Mouse (Mus musculus): ENCODE results near the gene Ddx19b. TPM values are rescaled to one million over a fixed set of nuclear protein-coding genes. Genes with fewer than 3 reads are reported as not detected.

The Ddx19b gene
- polyA plus RNA-seq, 1 experiment, result 7.4 TPM

DNA sequence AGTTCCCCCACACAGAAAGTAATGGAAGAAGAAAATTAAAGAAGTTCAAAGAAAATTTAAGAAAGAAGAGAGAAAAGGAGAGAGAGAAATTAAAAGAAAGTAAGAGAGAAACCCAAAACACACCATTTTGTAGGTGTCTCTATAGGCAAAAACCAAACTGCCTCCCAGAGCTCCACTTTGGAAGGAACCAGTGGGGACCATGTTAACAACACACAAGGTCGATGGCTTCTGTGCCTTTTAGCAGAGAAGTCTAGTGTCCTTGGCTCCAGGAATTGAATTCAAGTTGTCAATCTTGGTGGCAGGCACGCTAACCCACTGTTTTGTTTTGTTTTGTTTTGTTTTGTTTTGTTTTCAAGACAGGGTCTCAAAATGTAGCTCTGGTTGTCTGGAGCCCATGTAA is 31.3 kb upstream of the Ddx19b start:
- TF ChIP-seq POLR2A (IDR thresholded peaks at IDR 0.05; ENCODE audit: control insufficient read depth, extremely low read depth, insufficient read depth, low read length, poor library complexity) (no peak), CTCF (IDR thresholded peaks at IDR 0.05; ENCODE audit: borderline replicate concordance, control insufficient read depth, extremely low read depth, insufficient read depth, low read length, poor library complexity) (no peak)
- no peak for DNase-seq
- no peak overlapping the region for H3K27ac ChIP-seq (ENCODE audit: control insufficient read depth, insufficient read depth, low read length)
- peaks cover 7% of the 10 kb centered on the region; the same call in 1 of the 2 replicates for H3K4me1 ChIP-seq (replicated peaks; ENCODE audit: control insufficient read depth, insufficient read depth, low read length)
- no peak overlapping the region for H3K4me3 ChIP-seq (ENCODE audit: control insufficient read depth, insufficient read depth, low read length)
- H3K36me3 ChIP-seq (ENCODE audit: control insufficient read depth, insufficient read depth, low read length), result no peaks in the 10 kb centered on the region
- WGBS, result 76% methylated on average over 2 of the region's 2 CpGs
- no peaks in the 10 kb centered on the region for H3K27me3 ChIP-seq (ENCODE audit: control insufficient read depth, insufficient read depth, low read length)

DNA sequence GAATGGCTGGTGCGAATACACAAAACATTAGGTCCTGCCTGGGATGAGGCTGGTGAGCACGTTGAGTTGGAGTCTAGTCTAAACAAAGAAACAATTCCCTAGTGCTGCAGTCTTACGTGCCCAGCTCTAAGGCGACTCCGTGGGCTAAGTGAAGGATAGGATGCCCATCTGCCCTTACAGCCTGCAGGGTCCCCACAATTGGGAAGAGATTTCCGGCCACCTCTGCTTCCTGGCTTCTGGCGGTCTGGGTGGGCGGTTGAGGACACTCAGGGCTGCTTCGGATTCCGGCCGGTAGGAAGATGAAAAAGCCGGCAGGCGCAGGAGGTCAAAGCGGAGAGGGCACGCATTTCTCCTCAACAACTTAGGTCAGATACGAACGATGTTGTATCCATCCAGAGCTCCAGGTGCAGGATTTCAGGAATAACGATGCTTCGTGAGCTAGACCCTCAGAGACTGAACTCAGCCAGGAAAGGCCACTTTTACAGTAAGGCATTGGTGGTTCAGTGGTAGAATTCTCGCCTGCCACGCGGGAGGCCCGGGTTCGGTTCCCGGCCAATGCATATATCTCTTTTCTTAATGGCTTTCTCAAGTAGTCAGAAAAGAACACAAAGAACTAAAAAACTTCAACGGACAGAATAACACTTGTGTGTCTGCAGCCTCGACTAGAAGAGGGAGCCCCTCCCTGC is 30.7 kb upstream of the Ddx19b start:
- WGBS, result under 1% methylated on average over 27 of the region's 27 CpGs
- H3K36me3 ChIP-seq (ENCODE audit: control insufficient read depth, insufficient read depth, low read length), result no peaks in the 10 kb centered on the region
- peaks cover 8% of the 10 kb centered on the region for H3K4me1 ChIP-seq (replicated peaks; ENCODE audit: control insufficient read depth, insufficient read depth, low read length)
- TF ChIP-seq POLR2A (IDR thresholded peaks at IDR 0.05; ENCODE audit: control insufficient read depth, extremely low read depth, insufficient read depth, low read length, poor library complexity) (no peak), CTCF (IDR thresholded peaks at IDR 0.05; ENCODE audit: borderline replicate concordance, control insufficient read depth, extremely low read depth, insufficient read depth, low read length, poor library complexity) (no peak)
- peak; percentile 86 for DNase-seq
- H3K27me3 ChIP-seq (ENCODE audit: control insufficient read depth, insufficient read depth, low read length), result no peaks in the 10 kb centered on the region
- peak overlapping the region; percentile 91 for H3K4me3 ChIP-seq (ENCODE audit: control insufficient read depth, insufficient read depth, low read length)
- no peak overlapping the region for H3K27ac ChIP-seq (ENCODE audit: control insufficient read depth, insufficient read depth, low read length)

DNA sequence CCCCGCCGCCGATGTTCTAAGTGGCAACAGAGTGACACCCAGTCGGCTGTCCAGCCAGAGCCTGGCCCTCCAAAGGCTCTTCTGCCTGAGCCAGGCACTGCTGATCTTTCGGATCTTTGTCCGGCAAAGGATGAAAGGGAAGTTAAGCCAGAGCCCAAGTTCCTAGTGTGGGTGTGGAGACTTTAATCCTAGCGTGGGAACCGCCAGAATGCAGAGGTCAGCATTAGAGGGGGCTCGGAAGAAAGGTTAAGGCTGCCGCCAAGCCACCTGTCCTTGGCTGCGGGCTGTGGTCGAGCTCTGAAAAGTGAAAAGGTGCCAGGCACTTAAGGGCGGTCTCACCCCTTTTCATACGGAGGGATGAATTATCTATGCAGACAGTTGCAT is 30.1 kb upstream of the Ddx19b start:
- no peak for TF ChIP-seq POLR2A (IDR thresholded peaks at IDR 0.05; ENCODE audit: control insufficient read depth, extremely low read depth, insufficient read depth, low read length, poor library complexity)
- no peak for TF ChIP-seq CTCF (IDR thresholded peaks at IDR 0.05; ENCODE audit: borderline replicate concordance, control insufficient read depth, extremely low read depth, insufficient read depth, low read length, poor library complexity)
- Histone ChIP-seq H3K27me3 (ENCODE audit: control insufficient read depth, insufficient read depth, low read length) (no peaks in the 10 kb centered on the region), H3K27ac (ENCODE audit: control insufficient read depth, insufficient read depth, low read length) (no peak overlapping the region), H3K36me3 (ENCODE audit: control insufficient read depth, insufficient read depth, low read length) (no peaks in the 10 kb centered on the region), H3K4me1 (replicated peaks; ENCODE audit: control insufficient read depth, insufficient read depth, low read length) (peaks cover 12% of the 10 kb centered on the region), H3K4me3 (ENCODE audit: control insufficient read depth, insufficient read depth, low read length) (peak overlapping the region; percentile 91)
- WGBS, result 1% methylated on average over 14 of the region's 14 CpGs
- DNase-seq, result no peak

DNA sequence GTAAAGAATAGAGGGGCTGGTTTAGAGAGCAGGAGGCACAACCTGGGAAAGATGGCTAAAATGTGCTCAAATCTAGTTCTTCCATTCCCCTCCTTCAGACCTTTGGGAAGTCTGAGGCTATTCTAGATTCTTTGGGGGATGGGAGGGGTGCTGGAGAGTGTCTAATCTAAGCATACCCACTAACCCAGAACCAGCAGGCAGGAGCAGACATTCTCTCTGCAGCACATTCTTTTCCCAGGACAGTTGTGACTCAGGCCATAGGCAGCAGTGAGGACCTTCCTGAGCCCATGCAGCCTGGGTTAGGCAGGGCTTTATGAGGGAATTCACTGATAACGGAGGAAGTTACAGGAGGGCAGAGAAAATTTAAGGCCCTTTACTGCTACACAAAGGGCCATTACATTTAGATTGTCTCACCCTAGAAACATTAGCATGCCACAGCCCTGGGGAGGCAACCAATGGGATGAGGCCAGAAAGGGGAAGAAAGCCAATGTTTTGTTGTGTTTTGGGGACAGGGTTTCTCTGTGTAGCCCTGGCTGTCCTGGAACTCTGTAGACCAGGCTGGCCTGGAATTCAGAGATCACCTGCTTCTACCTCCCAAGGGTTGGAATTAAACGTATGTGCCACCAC is 27.5 kb upstream of the Ddx19b start:
- peaks cover 12% of the 10 kb centered on the region for H3K36me3 ChIP-seq (ENCODE audit: control insufficient read depth, insufficient read depth, low read length)
- 94% methylated on average over 2 of the region's 2 CpGs for WGBS
- H3K27ac ChIP-seq (ENCODE audit: control insufficient read depth, insufficient read depth, low read length), result no peak overlapping the region
- H3K27me3 ChIP-seq (ENCODE audit: control insufficient read depth, insufficient read depth, low read length), result no peaks in the 10 kb centered on the region
- peaks cover 12% of the 10 kb centered on the region for H3K4me1 ChIP-seq (replicated peaks; ENCODE audit: control insufficient read depth, insufficient read depth, low read length)
- H3K4me3 ChIP-seq (ENCODE audit: control insufficient read depth, insufficient read depth, low read length), result no peak overlapping the region
- TF ChIP-seq CTCF (IDR thresholded peaks at IDR 0.05; ENCODE audit: borderline replicate concordance, control insufficient read depth, extremely low read depth, insufficient read depth, low read length, poor library complexity) (no peak), POLR2A (IDR thresholded peaks at IDR 0.05; ENCODE audit: control insufficient read depth, extremely low read depth, insufficient read depth, low read length, poor library complexity) (no peak)
- DNase-seq, result no peak

DNA sequence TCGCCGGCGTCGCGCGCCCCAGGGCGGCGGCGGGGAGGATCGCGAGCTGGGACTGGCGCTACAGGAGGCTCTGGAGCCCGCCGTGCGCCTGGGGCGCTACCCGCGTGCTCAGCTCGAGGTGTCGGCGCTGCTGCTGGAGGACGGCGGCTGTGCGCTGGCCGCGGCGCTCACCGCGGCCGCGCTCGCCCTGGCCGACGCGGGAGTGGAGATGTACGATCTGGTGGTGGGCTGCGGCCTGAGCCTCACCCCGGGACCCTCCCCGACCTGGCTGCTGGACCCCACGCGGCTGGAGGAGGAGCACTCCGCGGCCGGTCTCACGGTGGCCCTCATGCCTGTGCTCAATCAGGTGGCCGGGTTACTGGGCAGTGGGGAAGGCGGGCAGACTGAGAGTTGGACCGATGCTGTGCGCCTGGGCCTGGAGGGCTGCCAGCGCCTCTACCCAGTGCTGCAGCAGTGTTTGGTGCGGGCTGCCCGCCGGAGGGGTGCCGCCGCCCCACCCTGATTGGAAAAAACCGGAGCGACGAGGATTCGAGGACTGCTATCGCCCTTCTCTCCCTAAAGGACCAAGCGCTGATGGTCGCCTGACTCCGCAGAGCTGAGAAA is 25.2 kb upstream of the Ddx19b start:
- Histone ChIP-seq H3K27ac (ENCODE audit: control insufficient read depth, insufficient read depth, low read length) (no peak overlapping the region), H3K27me3 (ENCODE audit: control insufficient read depth, insufficient read depth, low read length) (no peaks in the 10 kb centered on the region), H3K4me1 (replicated peaks; ENCODE audit: control insufficient read depth, insufficient read depth, low read length) (peaks cover 8% of the 10 kb centered on the region), H3K36me3 (ENCODE audit: control insufficient read depth, insufficient read depth, low read length) (peaks cover 21% of the 10 kb centered on the region), H3K4me3 (ENCODE audit: control insufficient read depth, insufficient read depth, low read length) (peak overlapping the region; percentile 92)
- 1% methylated on average over 63 of the region's 63 CpGs for WGBS
- TF ChIP-seq CTCF (IDR thresholded peaks at IDR 0.05; ENCODE audit: borderline replicate concordance, control insufficient read depth, extremely low read depth, insufficient read depth, low read length, poor library complexity) (peak; percentile 36; the same call in 1 of the 2 replicates), POLR2A (IDR thresholded peaks at IDR 0.05; ENCODE audit: control insufficient read depth, extremely low read depth, insufficient read depth, low read length, poor library complexity) (no peak)
- no peak for DNase-seq

DNA sequence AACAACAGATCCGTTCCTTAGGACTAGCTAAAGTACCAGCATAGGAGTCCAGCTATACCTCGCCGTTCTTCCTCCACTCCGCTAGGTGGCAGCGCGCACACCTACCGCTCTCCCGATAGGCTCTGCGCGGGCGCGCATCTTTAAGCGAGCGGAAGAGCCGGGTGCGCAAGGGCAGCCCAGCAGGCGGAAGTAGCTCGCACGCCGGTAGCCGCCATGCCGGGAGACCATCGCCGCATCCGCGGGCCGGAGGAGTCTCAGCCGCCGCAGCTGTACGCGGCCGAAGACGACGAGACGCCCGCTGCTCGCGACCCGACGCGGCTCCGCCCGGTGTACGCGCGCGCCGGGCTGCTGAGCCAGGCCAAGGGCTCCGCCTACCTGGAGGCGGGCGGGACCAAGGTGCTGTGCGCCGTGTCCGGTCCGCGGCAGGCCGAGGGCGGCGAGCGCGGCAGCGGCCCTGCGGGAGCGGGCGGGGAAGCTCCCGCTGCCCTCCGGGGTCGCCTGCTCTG is 24.7 kb upstream of the Ddx19b start, which contains the start of gene Exosc6:
Exosc6 (plus strand) TSS at position 182 of the 506 bp plus-strand sequence.
- WGBS, result 2% methylated on average over 68 of the region's 68 CpGs
- DNase-seq, result peak; percentile 90
- Histone ChIP-seq H3K4me1 (replicated peaks; ENCODE audit: control insufficient read depth, insufficient read depth, low read length) (peaks cover 5% of the 10 kb centered on the region), H3K4me3 (ENCODE audit: control insufficient read depth, insufficient read depth, low read length) (peak within 1 kb of the TSS; percentile 92), H3K36me3 (ENCODE audit: control insufficient read depth, insufficient read depth, low read length) (peaks cover 21% of the 10 kb centered on the region), H3K27ac (ENCODE audit: control insufficient read depth, insufficient read depth, low read length) (no peak within 1 kb of the TSS), H3K27me3 (ENCODE audit: control insufficient read depth, insufficient read depth, low read length) (no peaks in the 10 kb centered on the region)
- TF ChIP-seq CTCF (IDR thresholded peaks at IDR 0.05; ENCODE audit: borderline replicate concordance, control insufficient read depth, extremely low read depth, insufficient read depth, low read length, poor library complexity) (peak; percentile 85), POLR2A (IDR thresholded peaks at IDR 0.05; ENCODE audit: control insufficient read depth, extremely low read depth, insufficient read depth, low read length, poor library complexity) (peak; percentile 48)

All from thymus, adult 2 months (tissue).